Mouse (Mus musculus) ES-E14 (cell line): ENCODE data around the gene Evx2. TPM values are rescaled to one million over a fixed set of nuclear protein-coding genes. Genes with fewer than 3 reads are reported as not detected.
A peak's percentile ranks its signal among the peaks of the same experiment; 100 is the strongest.

Source experiments
- DNase-seq: peaks from one replicate; pipeline ENCODE4 v3.0.0-alpha.2; 2013; ENCODE audit warnings: low read depth, low spot score
- H3K27ac ChIP-seq: 2 replicates; pipeline ENCODE4 v1.5.1; 2012; ENCODE audit warnings: low read depth, mild to moderate bottlenecking, low read length, moderate library complexity, mixed read lengths; ENCODE audit not compliant: poor library complexity, insufficient read depth, severe bottlenecking
- H3K36me3 ChIP-seq: 2 replicates; pipeline ENCODE4 v1.6.1; 2012; ENCODE audit warnings: mild to moderate bottlenecking, low read length, moderate library complexity, mixed read lengths; ENCODE audit not compliant: control insufficient read depth, poor library complexity, insufficient read depth, severe bottlenecking
- H3K4me1 ChIP-seq, 2 experiments: fragments of 150-350 bp in 1 of 2; sonication (generic) in 1 of 2; 2 replicates each; pipeline ENCODE4 v1.6.1; 2012; ENCODE audit warnings: low read length in 2 of 2, mild to moderate bottlenecking in 1 of 2, mixed read lengths in 1 of 2; ENCODE audit not compliant: control insufficient read depth in 2 of 2, insufficient read depth in 2 of 2, poor library complexity in 1 of 2
- H3K4me3 ChIP-seq, 2 experiments: fragments of 150-350 bp in 1 of 2; sonication (generic) in 1 of 2; 2 replicates each; pipeline ENCODE4 v1.5.1; 2012; ENCODE audit warnings: low read length in 2 of 2, low read depth in 1 of 2, mild to moderate bottlenecking in 1 of 2, mixed read lengths in 1 of 2; ENCODE audit not compliant: insufficient read depth in 1 of 2, poor library complexity in 1 of 2, severe bottlenecking in 1 of 2
- H3K9ac ChIP-seq: 2 replicates; pipeline ENCODE4 v1.6.1; 2012; ENCODE audit warnings: low read depth, mild to moderate bottlenecking, low read length, mixed read lengths; ENCODE audit not compliant: poor library complexity, insufficient read depth, severe bottlenecking
- H3K9me3 ChIP-seq: fragments of 150-350 bp; sonication (generic); 2 replicates; pipeline ENCODE4 v1.6.1; 2012; ENCODE audit warnings: low read depth, mild to moderate bottlenecking, low read length; ENCODE audit not compliant: control insufficient read depth, insufficient read depth
- CHD2 ChIP-seq: IDR thresholded peaks from 2 replicates; pipeline ENCODE4 v1.6.1; 2014; ENCODE audit warnings: mild to moderate bottlenecking, low read depth, low read length, inconsistent platforms
- HCFC1 ChIP-seq: IDR thresholded peaks from 2 replicates; pipeline ENCODE4 v1.6.1; 2012; ENCODE audit warnings: low read length, inconsistent platforms, borderline replicate concordance; ENCODE audit not compliant: insufficient read depth
- MAFK ChIP-seq: IDR thresholded peaks from 2 replicates; pipeline ENCODE4 v1.6.1; 2014; ENCODE audit warnings: mild to moderate bottlenecking, low read depth, low read length, inconsistent platforms; ENCODE audit not compliant: insufficient read depth
- ZC3H11A ChIP-seq: IDR thresholded peaks from 2 replicates; pipeline ENCODE4 v1.6.1; 2012; ENCODE audit warnings: low read depth, mild to moderate bottlenecking, inconsistent platforms, low read length, borderline replicate concordance
- ZNF384 ChIP-seq: IDR thresholded peaks from 2 replicates; pipeline ENCODE4 v1.6.1; 2012; ENCODE audit warnings: low read depth, low read length, inconsistent platforms
- in situ Hi-C, 2 experiments: fragments of 600-800 bp; cut with MboI; formaldehyde crosslinking; loops; one replicate each; pipeline ENCODE4 v1.15.1; 2025; ENCODE audit warnings: low sequenced_read_pairs in 2 of 2, inconsistent platforms in 1 of 2; ENCODE audit not compliant: unreplicated experiment in 2 of 2
- total RNA-seq: library from RNA; depleted of rRNA; stranded (reverse); fragments of 300-350 nt; gene quantifications from 2 replicates; pipeline ENCODE4 v1.2.3, GENCODE M21; 2012

Evx2 gene
- total RNA-seq, 1 experiment, result not detected

GRCm38 (mm10) chr2:74676376-74677052, 17.2 kb upstream of the Evx2 start:
- DNase-seq, result no peak
- Histone ChIP-seq H3K4me1 (peaks cover 0 to 7% of the 10 kb centered on the region in 2 experiments; a peak in 1 of 4 replicates), H3K4me3 (no peak overlapping the region), H3K9me3 (no peaks in the 10 kb centered on the region), H3K36me3 (no peaks in the 10 kb centered on the region), H3K9ac (no peak overlapping the region), H3K27ac (no peak overlapping the region)
- in situ Hi-C loops, result loop anchor here in 1 of 2 experiments (25.0 kb wide), 1 partner anchor 911 kb away; no protein-coding TSS in a partner anchor
- no peak for TF ChIP-seq ZNF384
- TF ChIP-seq MAFK, result no peak
- no peak for TF ChIP-seq HCFC1
- no peak for TF ChIP-seq ZC3H11A
- no peak for TF ChIP-seq CHD2

GRCm38 (mm10) chr2:74675666-74676282, 16.4 kb upstream of the Evx2 start:
- Histone ChIP-seq H3K36me3 (no peaks in the 10 kb centered on the region), H3K9ac (no peak overlapping the region), H3K27ac (no peak overlapping the region), H3K4me3 (peak overlapping the region in 1 of 2 experiments; percentile 18; a peak in 1 of 4 replicates), H3K9me3 (no peaks in the 10 kb centered on the region), H3K4me1 (peaks cover 0 to 7% of the 10 kb centered on the region in 2 experiments; a peak in 1 of 4 replicates)
- in situ Hi-C loops, result loop anchor here in 1 of 2 experiments (25.0 kb wide), 1 partner anchor 912 kb away; no protein-coding TSS in a partner anchor
- TF ChIP-seq MAFK, result no peak
- TF ChIP-seq ZNF384, result no peak
- no peak for TF ChIP-seq HCFC1
- no peak for TF ChIP-seq CHD2
- TF ChIP-seq ZC3H11A, result no peak
- DNase-seq, result no peak

GRCm38 (mm10) chr2:74674881-74675665, 15.7 kb upstream of the Evx2 start, which contains the start of gene Hoxd12:
Gene Hoxd12 (plus strand): TSS chr2:74675013.
- no peak within 1 kb of the TSS for H3K9ac ChIP-seq
- H3K4me1 ChIP-seq, result peaks cover 0 to 5% of the 10 kb centered on the region in 2 experiments; a peak in 1 of 4 replicates
- H3K4me3 ChIP-seq, result peak within 1 kb of the TSS in 1 of 2 experiments; percentile 18; a peak in 1 of 4 replicates
- TF ChIP-seq ZNF384 (no peak), HCFC1 (no peak), CHD2 (no peak), MAFK (no peak), ZC3H11A (no peak)
- in situ Hi-C loops, result loop anchor here (25.0 kb wide), 3 partner anchors 613 to 1113 kb away; no protein-coding TSS in a partner anchor
- H3K9me3 ChIP-seq, result no peaks in the 10 kb centered on the region
- no peaks in the 10 kb centered on the region for H3K36me3 ChIP-seq
- no peak for DNase-seq
- no peak within 1 kb of the TSS for H3K27ac ChIP-seq

GRCm38 (mm10) chr2:74673835-74674425, 14.6 kb upstream of the Evx2 start:
- Histone ChIP-seq H3K27ac (no peak overlapping the region), H3K9ac (no peak overlapping the region), H3K9me3 (no peaks in the 10 kb centered on the region), H3K4me3 (no peak overlapping the region), H3K36me3 (no peaks in the 10 kb centered on the region), H3K4me1 (peaks cover 0 to 2% of the 10 kb centered on the region in 2 experiments; a peak in 1 of 4 replicates)
- in situ Hi-C loops, result loop anchor here (25.0 kb wide), 2 partner anchors 612 to 1112 kb away; no protein-coding TSS in a partner anchor
- TF ChIP-seq HCFC1 (no peak), MAFK (no peak), ZC3H11A (no peak)
- no peak for DNase-seq
